Mouse (Mus musculus) heart, embryonic 10.5 days (tissue): ENCODE measurements around the gene Pde3a. TPM values are rescaled to one million over a fixed set of nuclear protein-coding genes. Genes with fewer than 3 reads are reported as not detected.

Experiments
- DNase-seq: peaks from one replicate; pipeline ENCODE4 v3.0.0-alpha.2; 2017; ENCODE audit warnings: low spot score
- H3K27ac ChIP-seq: fragments of 300-500 bp; sonication (generic); 2 replicates; pipeline ENCODE4 v1.5.1; 2016; ENCODE audit warnings: mild to moderate bottlenecking
- H3K27me3 ChIP-seq: fragments of 300-500 bp; sonication (generic); 2 replicates; pipeline ENCODE4 v1.6.1; 2016; ENCODE audit warnings: mild to moderate bottlenecking; ENCODE audit not compliant: poor library complexity, insufficient read depth, severe bottlenecking
- H3K36me3 ChIP-seq: fragments of 300-500 bp; sonication (generic); 2 replicates; pipeline ENCODE4 v1.6.1; 2016; ENCODE audit warnings: mild to moderate bottlenecking, moderate library complexity
- H3K4me1 ChIP-seq: fragments of 300-500 bp; sonication (generic); 2 replicates; pipeline ENCODE4 v1.6.1; 2016; ENCODE audit warnings: mild to moderate bottlenecking
- H3K4me3 ChIP-seq: fragments of 300-500 bp; sonication (generic); 2 replicates; pipeline ENCODE4 v1.5.1; 2016; ENCODE audit warnings: mild to moderate bottlenecking, moderate library complexity
- H3K9me3 ChIP-seq: fragments of 300-500 bp; sonication (generic); 2 replicates; pipeline ENCODE4 v1.6.1; 2016; ENCODE audit warnings: mild to moderate bottlenecking, moderate library complexity
- WGBS: fragments of 180-500 bp; shearing (Covaris S2); methylation state at CpG from one replicate; pipeline ENCODE4 v1.1.7; 2016; 5-methylcytosine and 5-hydroxymethylcytosine counted together
- polyA plus RNA-seq: library from polyadenylated mRNA; unstranded; fragments of >200 nt; fragmentation: Nextera tagmentation; extraction: Ambion mirVana; gene quantifications from 2 replicates; pipeline ENCODE4 v1.2.1, GENCODE M21; 2016

The Pde3a gene
- polyA plus RNA-seq, 1 experiment from 2014 or later, result 7.5 TPM

- DNase-seq, result no peak
- WGBS, result 33% methylated on average over 4 of the region's 4 CpGs
- H3K27ac ChIP-seq, result no peak overlapping the region
Observed at GRCm38 (mm10) chr6:141347870-141348269, 98.8 kb downstream of the Pde3a start.

GRCm38 (mm10) chr6:141348542-141348941 lies 99.5 kb downstream of the Pde3a start:
- 86% methylated on average over 9 of the region's 9 CpGs for whole genome bisulfite sequencing

More at GRCm38 (mm10) chr6:141347870-141348269, 98.8 kb downstream of the Pde3a start:
- Histone ChIP-seq H3K4me3 (no peak overlapping the region), H3K36me3 (no peaks in the 10 kb centered on the region), H3K9me3 (no peaks in the 10 kb centered on the region), H3K27me3 (no peaks in the 10 kb centered on the region), H3K4me1 (0 out of 2 replicates have a peak, but pooled peaks cover 8% of the 10 kb centered on the region)

GRCm38 (mm10) chr6:141350261-141350660 lies 101.2 kb downstream of the Pde3a start:
- DNase-seq, result no peak

More at GRCm38 (mm10) chr6:141348542-141348941, 99.5 kb downstream of the Pde3a start:
- H3K9me3 ChIP-seq, result no peaks in the 10 kb centered on the region
- no peak overlapping the region for H3K4me3 ChIP-seq
- no peak for DNase-seq
- H3K4me1 ChIP-seq, result 0 out of 2 replicates have a peak, but pooled peaks cover 8% of the 10 kb centered on the region
- no peaks in the 10 kb centered on the region for H3K27me3 ChIP-seq
- no peaks in the 10 kb centered on the region for H3K36me3 ChIP-seq
- no peak overlapping the region for H3K27ac ChIP-seq

GRCm38 (mm10) chr6:141352277-141352676 lies 103.2 kb downstream of the Pde3a start:
- no peak for DNase-seq
- WGBS, result 70% methylated on average over 6 of the region's 6 CpGs

More at GRCm38 (mm10) chr6:141350261-141350660, 101.2 kb downstream of the Pde3a start:
- 93% methylated on average over 5 of the region's 5 CpGs for WGBS
- Histone ChIP-seq H3K4me1 (0 out of 2 replicates have a peak, but pooled peaks cover 8% of the 10 kb centered on the region), H3K27me3 (no peaks in the 10 kb centered on the region), H3K9me3 (no peaks in the 10 kb centered on the region), H3K27ac (no peak overlapping the region), H3K36me3 (no peaks in the 10 kb centered on the region), H3K4me3 (no peak overlapping the region)

GRCm38 (mm10) chr6:141363664-141364063 lies 114.6 kb downstream of the Pde3a start:
- WGBS, result 83% methylated on average over 3 of the region's 3 CpGs
- Histone ChIP-seq H3K27ac (no peak overlapping the region), H3K4me1 (no peaks in the 10 kb centered on the region), H3K4me3 (no peak overlapping the region), H3K27me3 (no peaks in the 10 kb centered on the region), H3K9me3 (no peaks in the 10 kb centered on the region), H3K36me3 (no peaks in the 10 kb centered on the region)
- no peak for DNase-seq

More at GRCm38 (mm10) chr6:141352277-141352676, 103.2 kb downstream of the Pde3a start:
- no peaks in the 10 kb centered on the region for H3K27me3 ChIP-seq
- H3K4me3 ChIP-seq, result no peak overlapping the region
- no peaks in the 10 kb centered on the region for H3K9me3 ChIP-seq
- H3K4me1 ChIP-seq, result 0 out of 2 replicates have a peak, but pooled peaks cover 8% of the 10 kb centered on the region
- no peak overlapping the region for H3K27ac ChIP-seq
- H3K36me3 ChIP-seq, result no peaks in the 10 kb centered on the region

GRCm38 (mm10) chr6:141367037-141367436 lies 118.0 kb downstream of the Pde3a start:
- no peaks in the 10 kb centered on the region for H3K9me3 ChIP-seq
- H3K27me3 ChIP-seq, result no peaks in the 10 kb centered on the region
- H3K27ac ChIP-seq, result no peak overlapping the region
- no peaks in the 10 kb centered on the region for H3K36me3 ChIP-seq
- no peak overlapping the region for H3K4me3 ChIP-seq
- DNase-seq, result no peak
- 80% methylated on average over 5 of the region's 5 CpGs for WGBS
- H3K4me1 ChIP-seq, result no peaks in the 10 kb centered on the region

GRCm38 (mm10) chr6:141372697-141373096 lies 123.6 kb downstream of the Pde3a start:
- Histone ChIP-seq H3K36me3 (no peaks in the 10 kb centered on the region), H3K4me1 (peaks cover 4% of the 10 kb centered on the region; the same call in 1 of the 2 replicates), H3K27ac (no peak overlapping the region), H3K9me3 (no peaks in the 10 kb centered on the region), H3K27me3 (no peaks in the 10 kb centered on the region), H3K4me3 (no peak overlapping the region)
- 51% methylated on average over 2 of the region's 2 CpGs for WGBS
- no peak for DNase-seq

- Histone ChIP-seq H3K27me3 (no peaks in the 10 kb centered on the region), H3K4me3 (no peak overlapping the region), H3K36me3 (no peaks in the 10 kb centered on the region), H3K27ac (no peak overlapping the region), H3K4me1 (peaks cover 4% of the 10 kb centered on the region; the same call in 1 of the 2 replicates), H3K9me3 (no peaks in the 10 kb centered on the region)
- DNase-seq, result no peak
- WGBS, result 74% methylated on average over 2 of the region's 2 CpGs
Observed at GRCm38 (mm10) chr6:141374469-141375057, 125.5 kb downstream of the Pde3a start.

GRCm38 (mm10) chr6:141375155-141375554 lies 126.1 kb downstream of the Pde3a start:
- H3K27ac ChIP-seq, result no peak overlapping the region
- H3K9me3 ChIP-seq, result no peaks in the 10 kb centered on the region
- no peak overlapping the region for H3K4me3 ChIP-seq
- no peaks in the 10 kb centered on the region for H3K27me3 ChIP-seq
- no peak for DNase-seq
- 73% methylated on average over 4 of the region's 4 CpGs for WGBS
- H3K36me3 ChIP-seq, result no peaks in the 10 kb centered on the region
- H3K4me1 ChIP-seq, result peaks cover 4% of the 10 kb centered on the region; the same call in 1 of the 2 replicates

- 47% methylated on average over 12 of the region's 12 CpGs for WGBS
- peaks cover 14% of the 10 kb centered on the region for H3K4me1 ChIP-seq
- H3K4me3 ChIP-seq, result no peak overlapping the region
- peak overlapping the region; percentile 59 for H3K27ac ChIP-seq
- no peaks in the 10 kb centered on the region for H3K27me3 ChIP-seq
- no peaks in the 10 kb centered on the region for H3K9me3 ChIP-seq
- DNase-seq, result no peak
- H3K36me3 ChIP-seq, result no peaks in the 10 kb centered on the region
Observed at GRCm38 (mm10) chr6:141380927-141381326, 131.9 kb downstream of the Pde3a start.

- Histone ChIP-seq H3K27ac (peak overlapping the region; percentile 59; the same call in 1 of the 2 replicates), H3K4me3 (no peak overlapping the region), H3K27me3 (no peaks in the 10 kb centered on the region), H3K36me3 (no peaks in the 10 kb centered on the region), H3K9me3 (no peaks in the 10 kb centered on the region), H3K4me1 (peaks cover 13% of the 10 kb centered on the region)
- no peak for DNase-seq
- 38% methylated on average over 8 of the region's 8 CpGs for WGBS
Observed at GRCm38 (mm10) chr6:141381473-141381872, 132.4 kb downstream of the Pde3a start.

GRCm38 (mm10) chr6:141381881-141382370 lies 132.9 kb downstream of the Pde3a start:
- H3K27me3 ChIP-seq, result no peaks in the 10 kb centered on the region
- no peaks in the 10 kb centered on the region for H3K9me3 ChIP-seq
- peaks cover 13% of the 10 kb centered on the region for H3K4me1 ChIP-seq
- no peaks in the 10 kb centered on the region for H3K36me3 ChIP-seq
- 80% methylated on average over 4 of the region's 4 CpGs for WGBS
- no peak for DNase-seq
- H3K27ac ChIP-seq, result 0 out of 2 replicates have a peak overlapping the region, but pooled peaks have one; percentile 59
- no peak overlapping the region for H3K4me3 ChIP-seq

GRCm38 (mm10) chr6:141388104-141388503 lies 139.0 kb downstream of the Pde3a start:
- H3K27ac ChIP-seq, result no peak overlapping the region

More at GRCm38 (mm10) chr6:141388104-141388503, 139.0 kb downstream of the Pde3a start:
- no peaks in the 10 kb centered on the region for H3K4me1 ChIP-seq
- no peaks in the 10 kb centered on the region for H3K27me3 ChIP-seq
- no peaks in the 10 kb centered on the region for H3K9me3 ChIP-seq
- no peaks in the 10 kb centered on the region for H3K36me3 ChIP-seq
- no peak overlapping the region for H3K4me3 ChIP-seq
- no peak for DNase-seq
- 85% methylated on average over 5 of the region's 5 CpGs for WGBS
